Comparison of ENCODE assay signal across 8 mouse cellular contexts in genomic region chr1:86527599-86528486, GRCm38 (mm10). TPM values are rescaled to one million over a fixed set of nuclear protein-coding genes. Genes with fewer than 3 reads are reported as not detected.
DNase-seq lines count a peak whose midpoint lies in the region; ATAC-seq lines count a peak whose summit lies in the region.

No protein-coding gene starts in this region.

- ATAC-seq in hindbrain, embryonic 13.5 days (ENCODE audit: low FRiP score) = no peak

- H3K4me2 ChIP-seq in hindbrain, embryonic 13.5 days = peak overlapping the region; percentile 94

- H3K4me3 ChIP-seq in hindbrain, embryonic 13.5 days = peak overlapping the region; percentile 99

- peaks cover 24% of the 10 kb centered on the region for H3K36me3 ChIP-seq in hindbrain, embryonic 13.5 days

- H3K9me3 ChIP-seq in hindbrain, embryonic 13.5 days = no peaks in the 10 kb centered on the region

- peaks cover 51% of the 10 kb centered on the region for H3K4me1 ChIP-seq in hindbrain, embryonic 13.5 days (replicated peaks)

- under 1% methylated on average over 89 of the region's 89 CpGs for WGBS in hindbrain, embryonic 13.5 days

- peak overlapping the region; percentile 100 for H3K27ac ChIP-seq in hindbrain, embryonic 13.5 days

- H3K27me3 ChIP-seq in hindbrain, embryonic 13.5 days = no peaks in the 10 kb centered on the region

- peak overlapping the region; percentile 100 for H3K9ac ChIP-seq in hindbrain, embryonic 13.5 days

- DNase-seq in NIH3T3 (ENCODE audit: low read depth) = peak; percentile 93
- DNase-seq in cerebellum, postnatal 25 days = peak; percentile 96
- peak; percentile 92 to 96 for DNase-seq in frontal cortex, postnatal 25 days (ENCODE audit: low spot score in 2 of 2)
- peak; percentile 97 to 99 for DNase-seq in layer of hippocampus, postnatal 25 days (ENCODE audit: extremely low spot score in 1 of 2, low spot score in 1 of 2)
- peak; percentile 93 for DNase-seq in lung, postnatal 14 days
- peak; percentile 97 for DNase-seq in ovary, postnatal 14 days (ENCODE audit: low spot score)
- DNase-seq in thymus, postnatal 14 days = peak; percentile 96

RNA-seq across cellular contexts. Expression of gene Ptma, which starts 1.3 kb away (rescaled TPM):
- polyA plus RNA-seq in hindbrain, embryonic 13.5 days (2015; fragmentation: Nextera tagmentation; extraction: Ambion mirVana) = 2,123 and 2,193 TPM in 2 replicates
- total RNA-seq in layer of hippocampus, postnatal 25 days (2021) = 100 to 1,000 TPM; 508 to 527 TPM

RNA-seq across cellular contexts. Expression of gene Pde6d, which starts 54.6 kb away (rescaled TPM):
- polyA plus RNA-seq in hindbrain, embryonic 13.5 days (2015; fragmentation: Nextera tagmentation; extraction: Ambion mirVana) = 92.7 and 97.5 TPM in 2 replicates
- total RNA-seq in layer of hippocampus, postnatal 25 days (2021) = 10 to 100 TPM; 55.4 to 61.0 TPM

RNA-seq across cellular contexts. Expression of gene Cops7b, which starts 54.9 kb away (rescaled TPM):
- 62.8 and 65.0 TPM in 2 replicates for polyA plus RNA-seq in hindbrain, embryonic 13.5 days (2015; fragmentation: Nextera tagmentation; extraction: Ambion mirVana)
- total RNA-seq in layer of hippocampus, postnatal 25 days (2021) = 10 to 100 TPM; 21.6 to 25.0 TPM
